10 mouse cellular contexts compared by ENCODE assay signal in genomic region chr7:80864151-80864550, GRCm38 (mm10). TPM values are rescaled to one million over a fixed set of nuclear protein-coding genes. Genes with fewer than 3 reads are reported as not detected.
A peak's percentile ranks its signal among the peaks of the same experiment; 100 is the strongest.
DNase-seq lines count a peak whose midpoint lies in the region; ATAC-seq lines count a peak whose summit lies in the region.
"Had no signal": no experiment of that assay in that cellular context is flagged by ENCODE, and none has a peak within 500 bp of the region (broad histone marks: within the 10 kb centered on the region; RNA-seq: fewer than 3 reads in every experiment).

No protein-coding gene starts in this region.

- intact Hi-C loops in heart, postnatal 14 days (cut with DNase I), result loop anchor here (5.0 kb wide), 1 partner anchor 128 kb away; the partner anchor contains the start of gene Zfp592

- no peak for DNase-seq in heart, postnatal 14 days
- no peak for DNase-seq in kidney, adult 9 months
- DNase-seq in neural tube, embryonic 10.5 days (ENCODE audit: extremely low spot score, low spot score), result no peak
- peak; percentile 59 for DNase-seq in naive thymus-derived CD4-positive, alpha-beta T cell, adult 2 months (ENCODE audit: low read depth)
- no peak for DNase-seq in cerebellum, postnatal 25 days
- DNase-seq: gastrocnemius, postnatal 14 days; lung, adult 2 months had no signal

- no peak overlapping the region for H3K9ac ChIP-seq in heart, embryonic 11.5 days (ENCODE audit: low read depth, low read length)
- no peak overlapping the region for H3K9ac ChIP-seq in kidney, embryonic 15.5 days
- 0 out of 2 replicates have a peak overlapping the region, but pooled peaks have one; percentile 6 for H3K9ac ChIP-seq in neural tube, embryonic 12.5 days

- no peaks in the 10 kb centered on the region for H3K9me3 ChIP-seq in heart, embryonic 11.5 days (replicated peaks; ENCODE audit: control insufficient read depth, low read length)
- no peaks in the 10 kb centered on the region for H3K9me3 ChIP-seq in kidney, embryonic 15.5 days (replicated peaks)
- H3K9me3 ChIP-seq in neural tube, embryonic 12.5 days, result no peaks in the 10 kb centered on the region

- WGBS in heart, embryonic 11.5 days (ENCODE audit: insufficient replicate concordance), result 65% methylated on average over 1 of the region's 1 CpGs
- WGBS in kidney, embryonic 15.5 days, result 50% methylated on average over 1 of the region's 1 CpGs
- 74% methylated on average over 1 of the region's 1 CpGs for WGBS in neural tube, embryonic 12.5 days

- peaks cover 27% of the 10 kb centered on the region for H3K36me3 ChIP-seq in heart, embryonic 11.5 days (ENCODE audit: control insufficient read depth, insufficient read depth, low read length)
- peaks cover 56% of the 10 kb centered on the region for H3K36me3 ChIP-seq in kidney, embryonic 15.5 days
- H3K36me3 ChIP-seq in neural tube, embryonic 12.5 days, result peaks cover 57% of the 10 kb centered on the region

- H3K4me1 ChIP-seq in heart, embryonic 11.5 days (ENCODE audit: control insufficient read depth, insufficient read depth, low read length), result peaks cover 23% of the 10 kb centered on the region
- peaks cover 52% of the 10 kb centered on the region for H3K4me1 ChIP-seq in kidney, embryonic 15.5 days
- peaks cover 40% of the 10 kb centered on the region for H3K4me1 ChIP-seq in neural tube, embryonic 12.5 days

- no peak for ATAC-seq in heart, embryonic 11.5 days (replicated peaks; ENCODE audit: insufficient number of reproducible peaks, low FRiP score, low TSS enrichment)
- no peak for ATAC-seq in kidney, embryonic 15.5 days (replicated peaks; ENCODE audit: low FRiP score)
- ATAC-seq in neural tube, embryonic 12.5 days (ENCODE audit: low FRiP score, low read depth), result no peak

- no peaks in the 10 kb centered on the region for H3K27me3 ChIP-seq in heart, embryonic 11.5 days (ENCODE audit: control insufficient read depth, insufficient read depth, low read length)
- H3K27me3 ChIP-seq in kidney, embryonic 15.5 days, result no peaks in the 10 kb centered on the region
- H3K27me3 ChIP-seq in neural tube, embryonic 12.5 days (replicated peaks), result no peaks in the 10 kb centered on the region

- peak overlapping the region; percentile 62; the same call in 1 of the 2 replicates for H3K27ac ChIP-seq in heart, embryonic 11.5 days (ENCODE audit: low read depth, low read length)
- H3K27ac ChIP-seq in kidney, embryonic 15.5 days, result peak overlapping the region; percentile 75; the same call in 1 of the 2 replicates
- H3K27ac ChIP-seq in neural tube, embryonic 12.5 days, result no peak overlapping the region

- H3K4me3 ChIP-seq in heart, embryonic 11.5 days (ENCODE audit: low read depth, low read length), result no peak overlapping the region
- no peak overlapping the region for H3K4me3 ChIP-seq in kidney, embryonic 15.5 days (replicated peaks)
- no peak overlapping the region for H3K4me3 ChIP-seq in neural tube, embryonic 12.5 days

- no peak overlapping the region for H3K4me2 ChIP-seq in heart, embryonic 11.5 days
- H3K4me2 ChIP-seq in kidney, embryonic 15.5 days, result no peak overlapping the region
- peak overlapping the region; percentile 76 for H3K4me2 ChIP-seq in neural tube, embryonic 12.5 days (replicated peaks)

RNA-seq across cellular contexts. Expression of gene Zscan2, which starts 3.4 kb away (rescaled TPM):
- polyA plus RNA-seq in heart, embryonic 11.5 days (2014; fragmentation: Nextera tagmentation; extraction: Ambion mirVana), result 1.8 and 2.3 TPM in 2 replicates
- 1 to 10 TPM; 5.2 to 7.0 TPM for total RNA-seq in heart, postnatal 14 days (2021)
- 2.8 and 2.9 TPM in 2 replicates for polyA plus RNA-seq in kidney, embryonic 15.5 days (2015; fragmentation: Nextera tagmentation; extraction: Ambion mirVana)
- polyA plus RNA-seq in neural tube, embryonic 12.5 days (2016; fragmentation: Nextera tagmentation; extraction: Ambion mirVana), result 4.9 and 6.0 TPM in 2 replicates

RNA-seq across cellular contexts. Expression of gene Wdr73, which starts 36.9 kb away (rescaled TPM):
- polyA plus RNA-seq in heart, embryonic 11.5 days (2014; fragmentation: Nextera tagmentation; extraction: Ambion mirVana), result 21.6 and 24.2 TPM in 2 replicates
- total RNA-seq in heart, postnatal 14 days (2021), result 1 to 10 TPM; 6.3 to 7.6 TPM
- polyA plus RNA-seq in kidney, embryonic 15.5 days (2015; fragmentation: Nextera tagmentation; extraction: Ambion mirVana), result 36.7 and 37.5 TPM in 2 replicates
- 39.6 and 42.0 TPM in 2 replicates for polyA plus RNA-seq in neural tube, embryonic 12.5 days (2016; fragmentation: Nextera tagmentation; extraction: Ambion mirVana)

RNA-seq across cellular contexts. Expression of gene Iqgap1, which starts 38.4 kb away (rescaled TPM):
- polyA plus RNA-seq in heart, embryonic 11.5 days (2014; fragmentation: Nextera tagmentation; extraction: Ambion mirVana), result 33.5 and 35.9 TPM in 2 replicates
- 10 to 100 TPM; 60.2 to 61.0 TPM for total RNA-seq in heart, postnatal 14 days (2021)
- 95.2 and 95.3 TPM in 2 replicates for polyA plus RNA-seq in kidney, embryonic 15.5 days (2015; fragmentation: Nextera tagmentation; extraction: Ambion mirVana)
- polyA plus RNA-seq in neural tube, embryonic 12.5 days (2016; fragmentation: Nextera tagmentation; extraction: Ambion mirVana), result 26.9 and 27.3 TPM in 2 replicates

RNA-seq across cellular contexts. Expression of gene Nmb, which starts 40.7 kb away (rescaled TPM):
- 4.7 and 4.9 TPM in 2 replicates for polyA plus RNA-seq in heart, embryonic 11.5 days (2014; fragmentation: Nextera tagmentation; extraction: Ambion mirVana)
- total RNA-seq in heart, postnatal 14 days (2021), result 1 to 10 TPM; 5.8 to 8.2 TPM
- polyA plus RNA-seq in kidney, embryonic 15.5 days (2015; fragmentation: Nextera tagmentation; extraction: Ambion mirVana), result 8.2 and 10.0 TPM in 2 replicates
- polyA plus RNA-seq in neural tube, embryonic 12.5 days (2016; fragmentation: Nextera tagmentation; extraction: Ambion mirVana), result 6.5 and 7.4 TPM in 2 replicates
